Comparison of ENCODE assay signal across 8 mouse cellular contexts in the genomic region with DNA sequence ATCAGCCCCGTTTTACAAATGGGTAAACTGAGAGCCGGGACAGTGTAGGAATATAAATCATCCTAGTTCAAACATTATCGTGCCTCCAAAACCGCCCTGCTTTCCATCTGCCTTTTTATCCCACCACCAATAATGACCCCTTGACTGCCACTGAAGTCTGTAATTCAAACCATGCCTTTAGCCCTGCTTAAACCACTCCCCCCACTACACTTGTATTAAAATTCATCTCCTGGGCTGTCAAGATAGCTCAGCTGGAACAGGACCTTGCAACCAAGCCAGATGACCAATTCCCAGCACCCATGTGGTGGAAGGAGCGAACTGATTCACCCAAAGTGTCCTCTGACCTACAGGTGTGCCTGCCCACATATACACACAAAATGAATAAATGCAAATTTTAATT. TPM values are rescaled to one million over a fixed set of nuclear protein-coding genes. Genes with fewer than 3 reads are reported as not detected.
DNase-seq lines count a peak whose midpoint lies in the region; ATAC-seq and TF ChIP-seq lines count a peak whose summit lies in the region.

No protein-coding gene starts in this region.

- H3K27me3 ChIP-seq in heart, postnatal 0 days (ENCODE audit: control insufficient read depth, insufficient read depth, low read length): no peaks in the 10 kb centered on the region
- H3K27me3 ChIP-seq in embryonic facial prominence, embryonic 11.5 days (ENCODE audit: control insufficient read depth, insufficient read depth, low read length): no peaks in the 10 kb centered on the region
- no peaks in the 10 kb centered on the region for H3K27me3 ChIP-seq in hindbrain, postnatal 0 days (ENCODE audit: insufficient read depth, low read length)
- no peaks in the 10 kb centered on the region for H3K27me3 ChIP-seq in midbrain, embryonic 15.5 days (replicated peaks)

- peaks cover 4% of the 10 kb centered on the region for H3K36me3 ChIP-seq in heart, postnatal 0 days (replicated peaks; ENCODE audit: control insufficient read depth, insufficient read depth, low read length)
- H3K36me3 ChIP-seq in embryonic facial prominence, embryonic 11.5 days (replicated peaks; ENCODE audit: control insufficient read depth, insufficient read depth, low read depth, low read length): no peaks in the 10 kb centered on the region
- 0 out of 2 replicates have a peak, but pooled peaks cover 3% of the 10 kb centered on the region for H3K36me3 ChIP-seq in hindbrain, postnatal 0 days (ENCODE audit: insufficient read depth, low read length)
- no peaks in the 10 kb centered on the region for H3K36me3 ChIP-seq in midbrain, embryonic 15.5 days (replicated peaks)

- peak overlapping the region; percentile 92 for H3K4me3 ChIP-seq in heart, postnatal 0 days (ENCODE audit: low read depth, low read length)
- H3K4me3 ChIP-seq in embryonic facial prominence, embryonic 11.5 days (ENCODE audit: low read depth, low read length): peak overlapping the region; percentile 94
- H3K4me3 ChIP-seq in hindbrain, postnatal 0 days (ENCODE audit: low read length): peak overlapping the region; percentile 96
- peak overlapping the region; percentile 82 for H3K4me3 ChIP-seq in midbrain, embryonic 15.5 days

- TF ChIP-seq CTCF in heart, postnatal 0 days (IDR thresholded peaks at IDR 0.05; ENCODE audit: low read depth): no peak
- no peak for TF ChIP-seq CTCF in hindbrain, postnatal 0 days (IDR thresholded peaks at IDR 0.05; ENCODE audit: low read depth)

- TF ChIP-seq EP300 in heart, postnatal 0 days (IDR thresholded peaks at IDR 0.05; ENCODE audit: low read depth): no peak

- H3K9me3 ChIP-seq in heart, postnatal 0 days (replicated peaks; ENCODE audit: control insufficient read depth, low read length): no peaks in the 10 kb centered on the region
- no peaks in the 10 kb centered on the region for H3K9me3 ChIP-seq in embryonic facial prominence, embryonic 11.5 days (replicated peaks; ENCODE audit: control insufficient read depth, low read length)
- no peaks in the 10 kb centered on the region for H3K9me3 ChIP-seq in hindbrain, postnatal 0 days (ENCODE audit: low read length)
- H3K9me3 ChIP-seq in midbrain, embryonic 15.5 days: no peaks in the 10 kb centered on the region

- H3K9ac ChIP-seq in heart, postnatal 0 days (replicated peaks; ENCODE audit: low read depth, low read length): no peak overlapping the region
- no peak overlapping the region for H3K9ac ChIP-seq in embryonic facial prominence, embryonic 11.5 days (replicated peaks; ENCODE audit: low read length)
- H3K9ac ChIP-seq in hindbrain, postnatal 0 days (replicated peaks; ENCODE audit: low read length): peak overlapping the region; percentile 91; the same call in 1 of the 2 replicates
- no peak overlapping the region; the same call in 1 of the 2 replicates for H3K9ac ChIP-seq in midbrain, embryonic 15.5 days

- intact Hi-C loops in heart, postnatal 14 days (cut with DNase I): no loop called here

- no peak for DNase-seq in heart, postnatal 0 days (ENCODE audit: low spot score)
- no peak for DNase-seq in heart, postnatal 14 days
- DNase-seq in embryonic facial prominence, embryonic 11.5 days (ENCODE audit: low spot score): no peak
- no peak for DNase-seq in hindbrain, postnatal 0 days (ENCODE audit: low spot score)
- DNase-seq in adrenal gland, postnatal 10 days: no peak
- DNase-seq in adrenal gland, postnatal 25 days: no peak
- DNase-seq in frontal cortex, postnatal 14 days (ENCODE audit: low spot score in 2 of 2): no peak

- no peak overlapping the region for H3K27ac ChIP-seq in heart, postnatal 0 days (ENCODE audit: low read depth)
- H3K27ac ChIP-seq in embryonic facial prominence, embryonic 11.5 days (replicated peaks; ENCODE audit: low read depth, low read length): no peak overlapping the region
- no peak overlapping the region for H3K27ac ChIP-seq in hindbrain, postnatal 0 days
- no peak overlapping the region for H3K27ac ChIP-seq in midbrain, embryonic 15.5 days

- H3K4me2 ChIP-seq in heart, postnatal 0 days (ENCODE audit: low read depth, low read length): no peak overlapping the region
- H3K4me2 ChIP-seq in embryonic facial prominence, embryonic 11.5 days (ENCODE audit: low read depth, low read length): no peak overlapping the region
- H3K4me2 ChIP-seq in hindbrain, postnatal 0 days (ENCODE audit: low read depth, low read length): peak overlapping the region; percentile 90; the same call in 1 of the 2 replicates
- peak overlapping the region; percentile 37 for H3K4me2 ChIP-seq in midbrain, embryonic 15.5 days

- peaks cover 18% of the 10 kb centered on the region for H3K4me1 ChIP-seq in heart, postnatal 0 days (ENCODE audit: control insufficient read depth, insufficient read depth)
- no peaks in the 10 kb centered on the region for H3K4me1 ChIP-seq in embryonic facial prominence, embryonic 11.5 days (ENCODE audit: control insufficient read depth, insufficient read depth, low read length)
- peaks cover 8% of the 10 kb centered on the region for H3K4me1 ChIP-seq in hindbrain, postnatal 0 days (ENCODE audit: insufficient read depth, low read length)
- H3K4me1 ChIP-seq in midbrain, embryonic 15.5 days: peaks cover 18% of the 10 kb centered on the region

- no peak for ATAC-seq in heart, postnatal 0 days (ENCODE audit: insufficient read depth, low read depth)
- ATAC-seq in embryonic facial prominence, embryonic 11.5 days (replicated peaks; ENCODE audit: insufficient number of reproducible peaks, low FRiP score, low TSS enrichment, low read depth): no peak; the same call in 1 of the 2 replicates
- no peak; the same call in 1 of the 2 replicates for ATAC-seq in hindbrain, postnatal 0 days
- no peak for ATAC-seq in midbrain, embryonic 15.5 days (replicated peaks)

- 21% methylated on average over 5 of the region's 5 CpGs for WGBS in heart, postnatal 0 days
- WGBS in embryonic facial prominence, embryonic 11.5 days: 19% methylated on average over 5 of the region's 5 CpGs
- 20% methylated on average over 5 of the region's 5 CpGs for WGBS in hindbrain, postnatal 0 days
- WGBS in midbrain, embryonic 15.5 days: 16% methylated on average over 5 of the region's 5 CpGs

RNA-seq across cellular contexts. Expression of a gene that starts 0.4 kb away (rescaled TPM):
- 32.2 and 42.6 TPM in 2 replicates for total RNA-seq in heart, postnatal 0 days (2014; rRNA removed; ENCODE audit: low replicate concordance)
- polyA plus RNA-seq in heart, postnatal 0 days (2015; fragmentation: Nextera tagmentation; extraction: Ambion mirVana): 7.6 and 9.0 TPM in 2 replicates
- total RNA-seq in heart, postnatal 14 days (2021): 10 to 100 TPM; 72.5 to 74.9 TPM
- polyA plus RNA-seq in embryonic facial prominence, embryonic 11.5 days (2014; fragmentation: Nextera tagmentation; extraction: Ambion mirVana): 7.7 and 10.1 TPM in 2 replicates
- 32.8 and 35.3 TPM in 2 replicates for total RNA-seq in hindbrain, postnatal 0 days (2014; rRNA removed)
- polyA plus RNA-seq in hindbrain, postnatal 0 days (2015; fragmentation: Nextera tagmentation; extraction: Ambion mirVana): 7.8 and 8.6 TPM in 2 replicates
- polyA plus RNA-seq in midbrain, embryonic 15.5 days (2015; fragmentation: Nextera tagmentation; extraction: Ambion mirVana): 9.6 and 11.1 TPM in 2 replicates
- 10 to 100 TPM; 49.4 to 66.0 TPM for total RNA-seq in adrenal gland, postnatal 10 days (2021)
- total RNA-seq in adrenal gland, postnatal 25 days (2021): 63.1 and 73.1 TPM in 2 replicates

RNA-seq across cellular contexts. Expression of a gene that starts 51.5 kb away (rescaled TPM):
- total RNA-seq in heart, postnatal 0 days (2014; rRNA removed; ENCODE audit: low replicate concordance): 11.1 and 26.5 TPM in 2 replicates
- 2.0 TPM in 2 replicates for polyA plus RNA-seq in heart, postnatal 0 days (2015; fragmentation: Nextera tagmentation; extraction: Ambion mirVana)
- 1 to 10 TPM; 5.5 to 6.3 TPM for total RNA-seq in heart, postnatal 14 days (2021)
- 1.1 and 2.7 TPM in 2 replicates for polyA plus RNA-seq in embryonic facial prominence, embryonic 11.5 days (2014; fragmentation: Nextera tagmentation; extraction: Ambion mirVana)
- total RNA-seq in hindbrain, postnatal 0 days (2014; rRNA removed): 7.3 and 36.8 TPM in 2 replicates
- polyA plus RNA-seq in hindbrain, postnatal 0 days (2015; fragmentation: Nextera tagmentation; extraction: Ambion mirVana): 2.5 and 2.9 TPM in 2 replicates
- polyA plus RNA-seq in midbrain, embryonic 15.5 days (2015; fragmentation: Nextera tagmentation; extraction: Ambion mirVana): 3.1 and 4.3 TPM in 2 replicates
- total RNA-seq in adrenal gland, postnatal 10 days (2021): 10 to 100 TPM in 1 of 2 experiments, 1 to 10 TPM in 1; 8.3 to 10.3 TPM
- 4.9 and 7.2 TPM in 2 replicates for total RNA-seq in adrenal gland, postnatal 25 days (2021)

Comparison
In these comparisons a context has a peak if more than half of its experiments do, and no peak if none do; other contexts are left out.
1. H3K4me2 ChIP-seq: peak in hindbrain, postnatal 0 days (single experiment) and midbrain, embryonic 15.5 days (single experiment); none in heart, postnatal 0 days (single experiment) and embryonic facial prominence, embryonic 11.5 days (single experiment).
2. Peak in every context shown above with its lines, with median percentiles within 50 percentile points of each other: H3K4me3 ChIP-seq.